Mouse (Mus musculus): ENCODE results near the gene Rhbdl1.

The Rhbdl1 gene

DNA sequence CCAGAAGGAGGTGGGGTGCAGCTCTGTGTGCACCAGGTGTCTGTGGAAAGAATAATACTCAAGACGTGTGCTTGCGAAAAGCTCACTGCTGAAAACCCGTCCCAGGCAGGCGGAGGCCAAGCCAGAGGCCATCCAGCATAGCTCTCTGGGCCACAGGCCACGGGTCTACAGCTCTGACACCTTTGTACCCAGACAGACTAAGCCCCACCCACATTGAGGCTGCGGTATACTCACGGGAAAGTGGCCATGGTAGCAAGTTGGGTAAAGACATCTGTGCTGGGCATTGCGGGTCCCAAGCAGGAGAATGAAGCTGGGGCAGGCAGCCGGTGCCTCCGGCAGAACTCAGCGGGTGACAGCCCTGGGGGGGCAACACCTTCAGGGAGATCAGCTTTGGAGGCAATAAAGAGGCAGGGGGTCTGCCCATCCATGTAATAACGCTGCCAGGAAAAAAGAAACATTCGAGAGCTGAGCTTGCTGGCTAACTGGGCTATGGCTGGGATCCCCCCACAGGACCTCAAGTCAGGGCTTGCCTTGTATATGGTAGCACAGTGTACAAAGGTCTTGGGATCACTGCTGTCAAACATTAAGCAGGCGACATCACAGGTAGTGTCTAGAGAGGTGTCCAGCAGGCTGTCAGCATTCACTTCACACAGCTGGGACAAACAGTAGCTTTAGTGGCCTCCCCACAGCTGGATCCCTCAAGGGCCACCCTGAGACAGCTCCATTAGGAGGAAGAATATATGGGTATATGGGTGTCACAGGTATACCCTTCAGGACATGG lies 2.5 kb upstream of the Rhbdl1 start:
- no peak for DNase-seq (ENCODE audit: low spot score)

DNA sequence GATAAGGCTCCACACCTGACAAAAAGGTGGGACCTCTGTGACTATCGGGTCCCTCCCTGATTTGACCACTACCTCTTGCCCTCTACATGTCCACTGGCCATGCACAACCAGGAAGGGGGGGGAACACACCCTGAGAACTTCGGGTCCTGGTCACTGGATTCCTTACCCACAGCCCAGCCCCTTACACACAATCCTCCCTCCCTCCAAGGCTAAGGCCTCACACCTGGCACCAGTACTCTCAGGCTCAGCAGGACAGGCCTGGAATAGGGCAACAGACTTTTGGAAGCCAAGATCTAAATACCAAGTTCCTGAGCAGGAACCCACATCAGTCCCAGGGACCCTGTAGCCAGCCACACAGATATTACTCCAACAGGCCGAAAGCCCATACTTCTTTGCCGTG lies 1.8 kb upstream of the Rhbdl1 start:
- DNase-seq (ENCODE audit: low spot score), result no peak

DNA sequence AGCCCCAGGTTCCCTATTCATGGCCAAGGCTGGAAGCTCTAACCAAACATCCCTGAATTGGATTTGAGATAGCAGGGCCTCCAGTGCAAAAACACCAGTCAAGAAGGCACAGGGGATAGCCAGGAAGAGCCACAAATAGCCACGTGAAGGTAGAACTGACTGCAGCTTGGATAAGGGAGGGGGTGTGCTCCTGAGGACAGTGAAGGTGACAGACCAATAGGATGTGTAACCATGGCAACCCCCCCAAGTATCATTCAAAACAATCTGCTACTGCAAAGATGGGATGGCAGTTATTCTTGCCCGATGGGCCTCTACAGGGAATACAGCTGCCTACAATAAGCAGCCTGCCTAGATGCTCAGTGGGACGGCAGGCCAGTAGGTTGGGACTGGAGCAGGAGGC lies 438 bp upstream of the Rhbdl1 start:
- no peak for DNase-seq (ENCODE audit: low spot score)

DNA sequence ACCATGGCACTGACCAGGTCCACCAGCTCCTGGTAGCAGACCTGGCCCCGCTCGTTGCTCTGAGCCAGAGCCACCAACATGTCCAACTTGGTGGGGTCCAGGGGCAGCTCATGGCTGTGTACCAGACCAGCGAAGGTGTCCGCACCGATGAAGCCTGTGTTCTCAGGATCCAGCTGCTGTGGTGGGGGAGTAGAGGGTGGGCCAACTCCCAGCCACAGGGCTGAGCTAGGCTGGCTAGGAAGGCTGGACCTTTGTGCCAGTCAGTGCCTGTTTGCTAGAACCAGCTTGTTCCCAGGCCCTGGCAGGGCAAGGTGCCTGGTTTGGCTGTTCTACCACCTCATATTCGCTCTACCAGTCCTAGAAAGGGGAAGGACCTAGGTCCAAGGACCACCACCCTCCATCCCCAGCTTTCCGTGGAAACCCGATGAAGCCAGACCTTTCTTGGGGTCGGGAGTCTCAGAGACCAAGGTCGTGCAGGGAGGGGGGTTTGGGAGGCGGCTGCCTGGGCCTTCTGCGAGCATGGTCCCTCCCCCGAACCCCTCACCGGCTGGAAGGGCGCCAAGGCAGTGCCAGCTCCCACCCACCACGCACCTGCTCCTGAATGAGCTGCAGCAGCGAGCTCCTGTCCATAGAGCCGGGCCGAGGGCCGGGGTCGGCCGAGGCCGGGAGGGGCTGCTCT lies 559 bp downstream of the Rhbdl1 start:
- DNase-seq (ENCODE audit: low spot score), result peak; percentile 68

DNA sequence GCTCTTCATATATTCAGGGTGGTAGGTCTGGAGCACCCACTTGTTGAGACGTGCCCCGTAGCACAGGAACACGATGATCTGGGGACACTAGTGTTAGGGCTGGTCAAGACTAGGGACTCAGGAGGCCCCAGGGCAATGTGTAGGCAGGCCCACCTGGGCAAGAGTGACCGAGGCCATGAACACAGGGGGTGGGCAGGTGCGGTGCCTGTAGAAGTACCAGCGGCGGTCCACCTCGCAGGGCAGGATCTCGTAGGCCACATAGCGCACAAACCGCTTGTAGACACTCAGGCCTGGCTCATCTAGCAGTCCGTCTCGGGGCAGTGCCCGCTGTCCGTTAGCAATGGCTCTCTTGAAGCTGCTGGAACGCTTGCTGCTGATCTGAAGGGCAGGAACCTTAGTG lies 1.3 kb downstream of the Rhbdl1 start:
- DNase-seq (ENCODE audit: low spot score), result no peak

DNA sequence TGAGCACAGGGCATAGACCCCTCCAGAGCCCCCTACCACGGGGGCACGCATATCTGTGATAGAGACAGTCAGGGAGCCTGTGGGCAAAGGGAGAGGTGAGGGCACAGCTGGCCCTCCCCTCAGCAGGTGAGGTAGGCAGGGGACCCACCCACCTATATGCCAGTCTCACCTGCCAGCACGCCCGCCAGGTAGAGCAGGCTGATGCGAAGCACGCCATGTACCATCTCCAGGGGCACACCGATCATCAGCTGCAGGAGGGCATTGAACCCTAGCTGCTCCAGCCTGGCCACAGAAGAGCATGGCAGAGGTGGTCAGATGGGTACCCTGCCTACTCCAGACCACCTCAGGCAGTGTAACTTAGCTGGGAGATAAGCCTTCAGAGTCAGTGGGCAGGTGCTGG lies 1.8 kb downstream of the Rhbdl1 start:
- no peak for DNase-seq (ENCODE audit: low spot score)

DNA sequence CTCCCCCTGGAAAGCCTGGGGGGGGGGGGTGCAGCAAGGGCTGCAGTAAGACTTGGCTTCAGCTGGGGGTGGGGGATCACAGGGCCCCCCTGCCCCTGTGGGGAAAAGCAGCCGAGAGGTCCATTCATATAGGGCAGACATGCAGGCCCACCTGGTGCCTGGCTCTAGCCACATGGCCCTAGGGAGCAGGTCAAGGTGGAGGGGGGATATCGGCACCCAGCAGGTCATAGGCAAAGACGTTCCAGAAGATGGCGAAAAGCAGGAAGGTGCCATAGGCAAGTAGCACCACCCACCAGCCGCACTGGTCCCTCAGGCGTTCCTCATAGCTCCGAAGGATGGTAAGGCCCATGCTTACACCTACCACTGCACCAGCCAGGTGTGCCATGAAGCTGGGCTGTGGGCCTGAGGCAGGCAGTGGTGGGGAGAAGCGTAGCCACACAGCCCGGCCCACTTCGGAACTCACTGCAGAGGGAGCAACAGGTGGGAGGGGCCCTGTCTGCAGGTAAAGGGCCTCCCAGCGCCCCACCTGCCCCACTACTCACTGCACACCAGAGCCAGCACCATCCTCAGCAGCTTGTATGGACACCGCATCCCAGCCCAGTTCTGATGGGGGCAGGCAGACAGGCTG lies 2.4 kb downstream of the Rhbdl1 start:
- no peak for DNase-seq (ENCODE audit: low spot score)

DNA sequence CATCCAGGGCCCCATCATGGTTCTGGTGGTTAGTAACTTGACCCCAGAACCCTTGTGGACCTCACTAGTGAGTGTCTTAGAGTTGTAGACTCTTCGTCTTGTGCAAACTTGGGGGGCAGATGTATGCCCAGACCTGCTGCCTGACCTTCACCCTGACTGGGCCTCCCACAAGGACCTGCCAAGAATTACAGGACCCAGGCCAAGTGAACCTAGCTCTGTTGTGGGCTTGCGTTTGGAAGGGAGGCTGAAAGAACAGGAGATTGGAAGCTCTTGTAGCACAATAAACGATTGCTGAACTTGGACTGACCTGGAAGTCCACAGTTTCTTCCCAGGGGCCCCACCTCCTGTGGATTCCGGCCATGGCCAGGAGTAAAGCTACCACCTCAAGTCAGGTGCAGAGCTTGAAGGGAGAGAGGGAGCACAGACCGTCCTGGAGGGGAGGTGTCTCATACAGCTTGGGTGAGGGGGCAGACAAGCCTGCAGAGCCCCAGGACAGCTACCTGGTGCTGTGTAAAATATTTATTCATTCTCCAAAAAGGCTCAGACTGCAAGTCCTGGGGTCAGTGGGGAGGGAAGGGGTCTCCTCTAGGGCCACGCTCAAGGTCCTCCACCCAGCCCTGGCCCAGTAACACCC lies 3.0 kb downstream of the Rhbdl1 start:
- no peak for DNase-seq (ENCODE audit: low spot score)

DNA sequence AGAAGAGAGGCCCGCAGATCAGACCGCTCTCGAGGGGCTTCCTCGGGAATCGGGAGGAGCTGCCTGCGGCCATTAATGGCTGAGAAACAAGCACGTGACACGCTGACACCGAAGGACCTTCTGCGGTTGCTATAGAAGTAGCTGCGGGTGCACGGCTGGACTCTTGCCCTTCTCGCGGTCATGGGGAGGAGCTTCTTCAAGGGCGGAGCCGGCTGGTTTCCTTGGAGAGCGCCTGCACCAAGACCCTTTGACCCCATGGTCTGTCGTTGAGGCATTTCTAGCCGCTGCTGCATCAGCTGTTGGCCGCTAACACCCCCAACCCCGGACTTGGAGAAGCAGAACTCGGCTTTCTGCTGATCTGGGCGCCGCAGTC lies 3.8 kb downstream of the Rhbdl1 start, which contains the start of gene Stub1:
Gene Stub1 (minus strand): TSS at position 114 of the 373 bp plus-strand sequence.
- DNase-seq (ENCODE audit: low spot score), result peak; percentile 89

DNA sequence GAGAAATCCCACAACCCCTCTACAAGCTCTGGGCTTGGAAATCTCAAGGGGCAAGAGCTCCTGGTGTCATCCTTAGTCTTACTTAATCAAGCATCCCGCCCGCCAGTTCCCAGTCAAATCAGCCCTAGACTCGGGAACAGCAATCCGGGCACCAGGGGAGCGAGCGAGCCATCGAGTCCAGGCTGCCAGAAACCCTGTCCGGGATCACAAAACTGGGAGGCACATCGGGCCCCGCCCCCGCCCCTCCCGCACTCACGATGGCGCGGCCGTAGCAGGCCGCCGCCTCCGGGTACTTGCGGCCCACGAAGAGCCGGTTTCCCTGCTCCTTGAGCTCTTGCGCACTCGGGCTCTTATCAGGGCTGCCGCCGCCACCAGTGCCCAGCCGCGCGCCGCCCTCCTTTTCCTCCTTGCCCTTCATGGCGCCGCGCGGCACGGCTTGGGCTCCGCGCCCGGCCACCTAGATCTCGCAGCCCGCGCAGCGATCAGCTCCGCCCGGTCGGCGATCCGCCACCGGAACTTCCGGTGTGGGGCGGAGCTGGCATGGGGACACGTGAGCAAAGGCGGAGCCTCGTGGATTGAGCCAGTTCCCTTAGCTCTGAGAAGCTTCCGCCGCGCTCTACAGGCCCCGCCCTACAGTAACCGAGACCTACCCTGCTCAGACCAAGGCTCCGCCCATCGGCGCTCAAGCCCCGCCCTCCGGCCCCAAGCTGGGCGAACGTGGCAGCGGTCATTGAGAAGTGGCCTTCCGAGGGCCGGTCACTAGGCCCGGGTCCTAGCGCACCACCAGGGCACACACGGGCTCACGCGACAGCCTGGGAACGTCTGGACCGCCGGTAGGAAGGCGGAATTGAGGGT lies 4.4 kb downstream of the Rhbdl1 start:
- DNase-seq (ENCODE audit: low spot score), result peak; percentile 99

DNA sequence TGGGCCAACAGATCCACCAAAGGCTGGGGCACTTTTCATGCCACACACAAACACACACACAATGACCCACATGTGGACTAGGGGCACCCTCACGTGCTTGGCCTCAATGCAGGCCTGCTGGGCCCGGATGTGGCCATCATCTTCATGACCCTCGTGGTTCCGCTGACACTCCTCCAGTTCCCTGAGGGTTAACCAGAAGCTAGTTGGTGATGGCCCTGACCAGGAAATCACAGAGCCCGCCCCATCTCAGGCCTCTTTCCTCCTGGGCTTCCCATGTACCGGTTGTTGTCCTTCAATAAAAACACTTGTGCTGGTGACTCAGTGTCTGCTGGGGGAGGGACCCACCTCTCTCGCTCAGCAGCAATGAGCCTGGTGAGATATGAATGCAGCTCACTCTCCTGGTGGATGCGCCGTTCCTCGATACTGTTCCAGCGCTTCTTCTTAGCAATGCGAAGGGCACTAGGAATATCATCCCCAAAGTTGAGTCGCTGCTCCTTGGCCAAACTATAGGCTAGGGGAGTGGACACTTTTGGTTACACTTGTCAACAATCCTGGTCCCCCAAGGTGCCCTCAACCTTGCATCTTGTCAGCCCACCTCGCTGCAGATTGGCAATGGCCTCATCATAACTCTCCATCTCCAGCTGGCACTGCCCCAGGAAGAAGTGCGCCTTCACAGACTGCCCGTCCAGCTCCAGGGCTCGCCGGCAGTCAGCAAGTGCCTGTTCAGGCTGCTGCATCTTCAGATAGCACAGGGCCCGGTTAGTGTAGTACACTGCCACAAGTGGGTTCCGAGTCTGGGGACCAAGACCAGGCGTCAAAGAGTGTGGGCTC lies 5.4 kb downstream of the Rhbdl1 start:
- no peak for DNase-seq (ENCODE audit: low spot score)

DNA sequence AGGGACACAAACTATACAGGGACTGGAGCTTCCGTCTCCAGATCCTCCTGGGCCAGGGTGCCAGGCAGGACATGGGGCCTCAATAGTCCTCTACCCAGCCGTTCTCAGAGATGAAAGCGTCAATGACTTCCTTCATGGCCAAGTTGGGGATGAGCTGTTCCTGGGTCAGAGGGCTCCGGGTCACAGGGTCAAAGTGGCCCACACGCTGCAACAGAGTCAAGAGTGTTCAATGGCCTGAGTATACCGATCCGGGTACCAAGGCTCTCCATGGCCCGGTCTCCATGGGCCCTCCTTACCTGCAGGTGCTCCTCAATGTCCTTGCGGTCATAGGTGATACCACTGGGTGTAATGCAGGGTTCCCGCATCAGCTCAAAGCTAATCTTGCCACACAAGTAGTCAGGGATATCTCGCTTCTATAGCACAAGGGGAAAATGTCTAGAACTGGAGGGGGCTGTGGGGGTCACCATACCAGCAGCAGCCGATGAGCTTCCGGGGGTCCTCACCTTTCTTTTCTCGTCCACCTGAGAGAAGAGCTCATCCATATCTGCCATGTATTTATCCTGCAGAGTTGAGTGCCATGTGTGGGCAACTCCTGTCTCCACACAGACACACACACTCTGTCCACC lies 6.2 kb downstream of the Rhbdl1 start:
- DNase-seq (ENCODE audit: low spot score), result no peak

DNA sequence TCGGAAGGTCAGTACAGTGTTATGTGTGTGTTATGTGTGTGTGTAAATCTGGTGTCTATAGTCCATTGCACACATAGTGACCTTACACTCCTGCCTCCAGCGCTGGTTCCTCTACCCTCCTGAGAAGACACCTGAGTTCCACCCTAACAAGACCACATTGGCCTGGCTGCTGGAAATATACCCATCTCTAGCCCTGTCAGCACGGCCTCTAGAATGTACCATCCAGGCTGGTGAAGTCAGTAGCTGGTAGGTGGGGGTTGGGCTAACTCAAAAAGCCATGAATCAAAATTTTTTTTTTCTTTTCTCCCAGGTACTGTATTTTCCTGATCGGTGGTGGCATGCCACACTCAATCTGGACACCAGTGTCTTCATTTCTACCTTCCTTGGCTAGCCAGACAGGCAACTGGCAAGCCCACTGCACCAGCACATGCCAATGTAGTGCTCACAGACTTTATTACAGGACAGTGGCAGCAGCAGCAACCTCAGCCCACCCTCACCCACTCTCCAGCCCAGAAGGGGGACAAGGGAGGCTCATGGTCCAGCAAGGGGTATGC lies 6.8 kb downstream of the Rhbdl1 start:
- no peak for DNase-seq (ENCODE audit: low spot score)

DNA sequence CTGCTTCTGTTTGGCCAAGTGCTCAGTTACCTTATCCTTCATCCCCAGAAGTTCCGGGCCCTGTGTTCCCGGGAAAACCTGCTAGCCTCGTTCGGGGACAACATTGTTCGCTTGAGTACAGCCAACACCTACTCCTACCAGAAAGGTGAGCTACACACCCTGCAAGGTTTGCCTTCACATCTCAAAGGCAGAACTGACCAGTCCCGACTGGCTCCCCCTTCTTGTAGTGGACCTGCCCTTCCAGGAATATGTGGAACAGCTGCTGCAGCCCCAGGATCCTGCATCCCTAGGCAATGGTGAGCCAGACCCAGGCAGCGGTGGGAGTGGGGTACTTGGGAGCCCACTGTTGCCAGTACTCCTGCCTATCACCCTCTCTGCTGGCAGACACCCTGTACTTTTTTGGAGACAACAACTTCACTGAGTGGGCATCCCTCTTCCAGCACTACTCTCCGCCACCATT lies 7.5 kb downstream of the Rhbdl1 start:
- no peak for DNase-seq (ENCODE audit: low spot score)

DNA sequence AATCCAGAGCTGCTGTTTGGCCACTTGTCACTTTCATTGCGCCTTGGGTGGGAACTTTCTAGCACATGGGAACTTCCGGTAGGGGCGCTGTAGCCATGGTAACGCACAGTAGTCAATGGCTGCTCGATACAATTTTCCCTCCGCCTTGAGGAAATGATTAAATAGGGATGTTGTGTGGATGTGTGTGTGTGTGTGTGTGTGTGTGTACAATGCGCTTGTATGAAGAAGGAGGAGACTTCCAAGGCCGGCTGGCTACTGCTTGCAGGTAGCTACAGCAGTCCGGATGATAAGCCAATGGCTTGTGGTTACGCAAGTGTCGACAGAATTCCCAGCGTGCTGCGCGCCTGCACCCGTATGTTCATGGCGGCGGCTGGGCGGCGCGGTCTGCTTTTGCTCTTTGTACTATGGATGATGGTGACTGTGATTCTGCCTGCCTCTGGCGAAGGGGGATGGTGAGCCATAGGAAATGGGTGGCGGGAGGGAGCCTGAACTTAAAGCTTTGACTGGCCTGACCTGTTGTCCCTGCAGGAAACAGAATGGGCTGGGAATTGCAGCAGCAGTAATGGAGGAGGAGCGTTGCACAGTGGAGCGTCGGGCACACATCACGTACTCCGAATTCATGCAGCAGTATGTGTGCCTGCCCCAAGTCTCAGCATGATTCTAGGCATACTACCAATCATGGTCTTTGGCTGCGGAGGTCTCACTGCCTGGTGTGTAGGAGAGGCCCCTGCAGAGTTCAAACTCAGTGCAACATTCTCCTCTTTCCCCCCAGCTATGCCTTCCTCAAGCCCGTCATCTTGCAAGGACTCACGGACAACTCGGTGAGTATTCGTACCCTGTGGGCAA lies 8.2 kb downstream of the Rhbdl1 start, which contains the start of gene Jmjd8:
Gene Jmjd8 (plus strand): TSS at position 156 of the 846 bp plus-strand sequence.
- peak; percentile 84 for DNase-seq (ENCODE audit: low spot score)

DNA sequence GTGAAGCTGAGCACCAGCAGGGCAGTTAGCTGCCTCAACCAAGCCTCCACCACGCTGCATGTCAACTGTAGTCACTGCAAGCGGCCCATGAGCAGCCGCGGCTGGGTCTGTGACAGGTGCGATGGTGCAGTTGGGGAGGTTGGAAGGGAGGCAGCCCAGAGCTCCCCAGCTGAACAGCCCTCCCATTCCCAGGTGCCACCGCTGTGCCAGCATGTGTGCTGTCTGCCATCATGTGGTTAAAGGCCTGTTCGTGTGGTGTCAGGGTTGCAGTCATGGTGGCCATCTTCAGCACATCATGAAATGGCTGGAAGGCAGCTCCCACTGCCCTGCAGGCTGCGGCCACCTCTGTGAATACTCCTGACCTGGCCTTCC lies 8.9 kb downstream of the Rhbdl1 start:
- DNase-seq (ENCODE audit: low spot score), result no peak

DNA sequence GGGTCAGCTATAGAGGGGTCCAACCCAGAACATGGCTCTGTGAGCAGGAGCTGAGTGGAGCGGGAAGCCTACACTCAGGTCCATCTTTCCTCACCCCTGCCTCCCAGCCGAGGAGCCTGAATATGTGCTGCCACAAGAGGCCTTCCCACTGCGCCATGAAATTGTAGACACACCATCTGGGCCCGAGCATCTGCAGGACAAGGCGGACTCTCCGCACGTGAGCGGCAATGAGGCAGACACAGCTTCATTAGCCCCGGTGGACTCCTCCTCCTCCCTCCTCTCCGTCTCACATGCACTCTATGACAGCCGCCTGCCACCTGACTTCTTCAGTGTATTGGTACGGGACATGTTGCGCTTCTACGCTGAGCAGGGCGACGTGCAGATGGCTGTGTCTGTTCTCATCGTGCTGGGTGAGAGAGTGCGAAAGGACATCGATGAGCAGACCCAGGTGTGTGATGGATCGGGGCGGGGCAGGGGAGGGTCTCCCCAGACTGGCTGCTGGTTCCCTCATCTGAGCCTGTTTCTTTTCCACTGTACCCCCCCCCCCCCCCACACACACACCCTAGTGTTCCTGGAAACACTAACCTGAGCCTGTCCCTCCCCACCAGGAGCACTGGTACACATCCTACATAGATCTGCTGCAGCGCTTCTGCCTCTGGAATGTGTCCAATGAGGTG lies 9.4 kb downstream of the Rhbdl1 start:
- DNase-seq (ENCODE audit: low spot score), result no peak

DNA sequence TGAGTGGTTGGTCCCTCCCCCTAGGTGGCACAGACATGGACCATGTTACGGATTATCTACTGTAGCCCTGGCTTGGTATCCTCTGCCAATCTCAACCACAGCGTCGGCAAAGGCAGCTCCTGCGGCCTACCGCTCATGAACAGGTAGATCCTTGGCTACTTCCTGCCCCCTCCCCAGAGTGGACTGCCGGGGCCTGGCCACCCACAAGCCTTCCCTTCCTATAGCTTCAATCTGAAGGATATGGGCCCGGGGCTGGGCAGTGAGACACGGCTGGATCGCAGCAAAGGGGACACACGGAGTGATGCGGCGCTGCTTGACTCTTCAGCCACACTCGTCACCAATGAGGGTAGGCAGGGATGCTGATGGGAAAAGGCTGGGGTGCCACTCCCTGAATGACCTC lies 10.1 kb downstream of the Rhbdl1 start:
- no peak for DNase-seq (ENCODE audit: low spot score)

All from layer of hippocampus, adult 11-12 months (tissue).